Mouse (Mus musculus): ENCODE measurements at regions not wholly inside any gene's neighbourhood (a gene's known extent, or its start where the extent isn't known, plus 50 kb on each side); places are given as distances from the start of the nearest gene placed in this dataset.

DNA sequence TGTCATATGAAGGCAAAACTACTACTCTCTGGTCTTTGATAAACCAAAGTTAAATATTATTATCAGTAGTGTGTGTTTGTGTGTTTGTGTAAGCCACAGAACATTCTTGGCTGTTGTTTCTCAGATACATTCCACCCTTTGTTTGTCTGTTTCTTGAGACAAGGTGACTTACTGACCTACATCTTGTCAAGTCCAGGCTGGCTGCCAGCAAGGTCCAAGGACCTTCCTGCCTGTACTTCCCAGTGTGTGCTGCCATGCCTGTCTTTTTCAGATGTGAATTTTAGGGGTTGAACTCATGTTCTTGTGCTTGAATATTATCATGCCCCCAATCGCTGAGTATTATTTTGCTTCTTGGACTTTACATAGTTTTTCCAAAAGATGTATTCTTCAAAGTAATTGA is 235.5 kb upstream of the Fermt1 start:
- no peaks in the 10 kb centered on the region for H3K36me3 ChIP-seq (ENCODE audit: control insufficient read depth)
- no peaks in the 10 kb centered on the region for H3K27me3 ChIP-seq (ENCODE audit: control insufficient read depth)
- TF ChIP-seq TAL1 (IDR thresholded peaks at IDR 0.05; ENCODE audit: low read length), result no peak
- no peak for TF ChIP-seq GATA1 (IDR thresholded peaks at IDR 0.05; ENCODE audit: low read length)
- H3K9me3 ChIP-seq (ENCODE audit: control insufficient read depth, low read length), result no peaks in the 10 kb centered on the region; the same call in 1 of the 2 replicates
- no peak overlapping the region for H3K4me3 ChIP-seq (replicated peaks)
- H3K4me1 ChIP-seq (ENCODE audit: control insufficient read depth), result no peaks in the 10 kb centered on the region

DNA sequence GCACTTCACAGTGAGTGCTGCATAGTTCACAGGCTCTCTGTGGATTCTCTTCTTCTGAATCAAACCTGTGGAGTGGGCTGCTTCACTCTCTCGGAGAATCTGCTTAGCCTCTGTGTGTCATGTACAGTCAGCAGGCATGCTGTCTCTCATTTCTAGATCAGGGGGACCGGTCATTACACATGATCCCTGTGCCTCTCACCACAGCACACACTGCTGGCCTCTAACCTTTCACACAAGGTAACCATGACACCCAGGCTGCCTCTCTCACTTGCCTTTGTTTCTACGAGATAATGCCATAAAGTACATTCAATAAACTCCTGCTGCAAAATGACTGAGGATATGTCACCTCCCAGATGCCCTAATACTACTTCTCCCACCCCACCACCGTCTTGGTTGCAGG is 237.2 kb upstream of the Fermt1 start:
- Histone ChIP-seq H3K27me3 (ENCODE audit: control insufficient read depth) (no peaks in the 10 kb centered on the region), H3K36me3 (ENCODE audit: control insufficient read depth) (no peaks in the 10 kb centered on the region), H3K4me3 (replicated peaks) (no peak overlapping the region), H3K4me1 (ENCODE audit: control insufficient read depth) (no peaks in the 10 kb centered on the region), H3K9me3 (ENCODE audit: control insufficient read depth, low read length) (no peaks in the 10 kb centered on the region; the same call in 1 of the 2 replicates)
- no peak for TF ChIP-seq GATA1 (IDR thresholded peaks at IDR 0.05; ENCODE audit: low read length)
- TF ChIP-seq TAL1 (IDR thresholded peaks at IDR 0.05; ENCODE audit: low read length), result no peak

DNA sequence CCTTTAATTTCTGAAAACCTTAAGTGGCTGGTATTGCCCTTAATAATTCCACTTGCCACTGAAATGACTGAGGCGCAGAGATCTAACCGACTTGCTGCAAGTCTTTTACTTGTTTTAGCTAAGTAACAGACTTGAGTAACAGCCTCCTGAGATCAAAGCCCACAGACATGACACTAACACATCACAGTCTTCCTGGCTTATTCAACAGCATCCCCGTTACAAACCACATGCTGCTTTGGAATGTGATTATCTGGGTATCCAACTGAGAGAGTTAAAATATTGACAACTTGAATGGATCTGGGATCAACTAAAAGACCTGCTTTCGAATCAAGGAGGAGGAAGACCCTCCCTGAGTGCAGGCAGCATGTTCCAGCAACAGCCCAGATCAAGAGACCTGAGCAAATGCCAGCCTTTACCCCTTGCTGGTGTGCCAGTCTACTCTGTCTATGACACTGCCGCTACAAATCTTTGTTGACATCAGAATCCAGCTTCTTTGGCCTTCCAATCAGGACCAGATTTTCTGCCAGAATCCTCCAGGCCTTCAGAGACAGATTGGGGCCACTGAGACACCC is 258.7 kb upstream of the Fermt1 start:
- no peaks in the 10 kb centered on the region for H3K4me1 ChIP-seq (ENCODE audit: control insufficient read depth)
- no peaks in the 10 kb centered on the region for H3K27me3 ChIP-seq (ENCODE audit: control insufficient read depth)
- no peak overlapping the region for H3K4me3 ChIP-seq (replicated peaks)
- H3K9me3 ChIP-seq (ENCODE audit: control insufficient read depth, low read length), result peaks cover 3% of the 10 kb centered on the region; the same call in 1 of the 2 replicates
- no peaks in the 10 kb centered on the region for H3K36me3 ChIP-seq (ENCODE audit: control insufficient read depth)
- TF ChIP-seq GATA1 (IDR thresholded peaks at IDR 0.05; ENCODE audit: low read length) (no peak), TAL1 (IDR thresholded peaks at IDR 0.05; ENCODE audit: low read length) (no peak)

DNA sequence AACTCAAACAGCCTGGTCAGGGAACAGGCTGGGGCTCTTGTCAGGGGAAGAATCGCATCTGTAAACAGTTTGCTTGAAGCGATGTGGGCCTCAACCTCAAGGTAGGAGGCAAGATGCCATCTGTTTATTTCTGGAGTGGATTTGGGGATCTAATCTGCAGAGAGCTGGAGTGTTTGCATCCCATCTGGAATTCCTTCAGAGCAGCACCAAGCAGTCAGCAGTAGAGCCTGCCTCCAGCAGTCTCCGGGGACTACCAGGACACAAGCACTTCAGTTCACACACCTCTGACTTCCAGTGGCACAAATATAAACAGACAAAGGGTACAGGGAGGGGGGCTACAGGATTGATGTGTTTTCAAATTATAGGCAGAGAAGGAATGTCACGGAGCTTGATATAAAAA is 262.8 kb upstream of the Fermt1 start:
- no peak for TF ChIP-seq TAL1 (IDR thresholded peaks at IDR 0.05; ENCODE audit: low read length)
- no peak for TF ChIP-seq GATA1 (IDR thresholded peaks at IDR 0.05; ENCODE audit: low read length)
- Histone ChIP-seq H3K36me3 (ENCODE audit: control insufficient read depth) (no peaks in the 10 kb centered on the region), H3K4me1 (ENCODE audit: control insufficient read depth) (no peaks in the 10 kb centered on the region), H3K27me3 (ENCODE audit: control insufficient read depth) (no peaks in the 10 kb centered on the region), H3K4me3 (replicated peaks) (no peak overlapping the region), H3K9me3 (ENCODE audit: control insufficient read depth, low read length) (no peaks in the 10 kb centered on the region; the same call in 1 of the 2 replicates)

DNA sequence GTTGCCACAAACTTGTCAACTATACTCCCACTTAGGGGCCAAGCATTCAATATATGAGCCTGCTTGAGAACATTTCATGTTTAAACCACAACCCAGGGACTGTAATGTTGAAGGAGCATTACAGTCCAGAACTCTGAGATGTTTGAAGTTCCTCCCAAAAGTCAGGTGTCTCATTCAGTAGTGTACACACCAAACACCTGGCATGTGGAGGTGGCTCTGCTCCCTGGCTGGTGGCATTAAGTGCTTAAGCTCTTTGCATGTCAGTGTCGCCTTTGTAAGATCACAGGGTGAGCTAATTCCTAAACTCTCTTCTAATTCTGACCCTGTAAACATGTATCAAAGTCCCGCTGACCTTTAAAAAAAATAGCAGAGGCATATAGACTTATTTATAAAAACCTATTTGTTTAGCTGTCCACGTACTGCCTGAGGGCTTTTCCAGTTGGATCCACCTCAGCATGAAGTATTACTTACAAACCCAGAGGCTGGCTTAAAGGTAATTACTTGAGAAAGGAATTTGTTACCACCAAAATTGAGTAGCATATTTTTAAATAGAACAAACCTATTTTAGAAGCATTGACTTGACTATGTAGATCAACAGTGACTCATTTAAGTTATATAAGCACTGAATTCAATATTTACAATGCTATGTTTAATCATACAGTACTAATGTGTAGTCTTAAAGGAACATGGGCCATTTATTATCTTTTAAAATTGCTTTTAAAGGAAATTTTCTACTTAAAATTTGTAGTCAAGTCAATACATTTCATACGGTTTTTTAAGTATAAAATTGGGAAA is 276.3 kb upstream of the Fermt1 start:
- no peaks in the 10 kb centered on the region for H3K27me3 ChIP-seq (ENCODE audit: control insufficient read depth)
- TF ChIP-seq GATA1 (IDR thresholded peaks at IDR 0.05; ENCODE audit: low read length) (no peak), TAL1 (IDR thresholded peaks at IDR 0.05; ENCODE audit: low read length) (no peak)
- H3K36me3 ChIP-seq (ENCODE audit: control insufficient read depth), result no peaks in the 10 kb centered on the region
- no peaks in the 10 kb centered on the region for H3K4me1 ChIP-seq (ENCODE audit: control insufficient read depth)
- H3K9me3 ChIP-seq (ENCODE audit: control insufficient read depth, low read length), result no peaks in the 10 kb centered on the region
- H3K4me3 ChIP-seq (replicated peaks), result no peak overlapping the region

DNA sequence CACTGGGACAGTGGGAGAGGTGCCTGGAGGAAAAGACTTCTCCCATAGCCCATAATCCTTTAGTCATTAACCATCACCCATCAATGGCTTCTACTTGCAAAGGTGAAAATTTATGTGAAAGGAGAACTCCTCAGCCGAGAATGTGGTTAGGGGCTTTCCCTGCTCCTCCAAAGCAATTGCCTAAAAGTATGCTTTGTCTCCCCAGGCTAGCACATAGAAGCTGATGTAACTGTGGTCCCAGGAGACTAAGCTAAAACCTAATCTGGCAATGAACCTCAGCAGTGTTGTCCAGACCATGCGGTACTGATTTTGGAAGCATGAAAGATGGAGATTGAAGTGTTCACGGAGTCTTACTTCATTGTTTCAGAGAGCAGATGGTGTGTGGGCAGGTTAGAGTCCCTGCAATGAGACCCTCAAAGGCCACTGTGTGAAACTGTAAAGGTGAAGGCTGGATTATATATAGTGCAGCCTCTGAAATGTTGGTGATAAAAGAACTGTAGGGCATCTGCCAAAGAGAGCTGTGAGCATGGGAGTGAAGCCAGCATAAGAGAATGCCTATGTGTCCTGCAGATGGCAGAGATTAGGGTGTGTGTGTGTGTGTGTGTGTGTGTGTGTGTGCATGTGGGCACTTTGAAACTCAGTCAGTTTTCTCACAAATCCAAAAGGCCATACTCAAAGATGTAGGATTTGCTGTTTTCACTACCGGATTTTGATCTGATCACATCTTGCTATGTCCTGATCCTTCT is 289.6 kb upstream of the Fermt1 start:
- Histone ChIP-seq H3K36me3 (ENCODE audit: control insufficient read depth) (no peaks in the 10 kb centered on the region), H3K9me3 (ENCODE audit: control insufficient read depth, low read length) (no peaks in the 10 kb centered on the region; the same call in 1 of the 2 replicates), H3K4me1 (ENCODE audit: control insufficient read depth) (no peaks in the 10 kb centered on the region), H3K27me3 (ENCODE audit: control insufficient read depth) (no peaks in the 10 kb centered on the region), H3K4me3 (replicated peaks) (no peak overlapping the region)
- TF ChIP-seq GATA1 (IDR thresholded peaks at IDR 0.05; ENCODE audit: low read length) (no peak), TAL1 (IDR thresholded peaks at IDR 0.05; ENCODE audit: low read length) (no peak)

DNA sequence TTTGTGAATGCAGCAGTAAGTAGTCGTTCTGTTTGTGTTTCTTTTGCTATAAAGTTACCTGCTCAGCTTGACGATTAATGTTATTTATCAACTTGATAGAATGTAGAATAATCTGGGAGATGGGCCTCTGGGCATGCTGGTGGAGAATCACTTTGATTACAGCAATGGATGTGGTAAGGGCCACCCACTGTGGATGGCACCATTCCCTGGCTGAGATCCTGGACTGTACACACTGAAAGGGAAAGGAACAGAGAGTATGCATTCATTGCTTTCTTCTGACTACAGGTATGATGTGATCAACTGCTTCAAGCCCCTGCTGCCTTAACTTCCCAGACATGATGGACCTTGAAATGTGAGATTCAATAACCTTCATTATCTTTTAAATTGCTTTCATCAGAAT is 299.8 kb upstream of the Bmp2 start:
- Histone ChIP-seq H3K4me1 (ENCODE audit: control insufficient read depth) (no peaks in the 10 kb centered on the region), H3K36me3 (ENCODE audit: control insufficient read depth) (no peaks in the 10 kb centered on the region), H3K27me3 (ENCODE audit: control insufficient read depth) (no peaks in the 10 kb centered on the region), H3K9me3 (ENCODE audit: control insufficient read depth, low read length) (no peaks in the 10 kb centered on the region), H3K4me3 (replicated peaks) (no peak overlapping the region)
- TF ChIP-seq GATA1 (IDR thresholded peaks at IDR 0.05; ENCODE audit: low read length) (no peak), TAL1 (IDR thresholded peaks at IDR 0.05; ENCODE audit: low read length) (no peak)

DNA sequence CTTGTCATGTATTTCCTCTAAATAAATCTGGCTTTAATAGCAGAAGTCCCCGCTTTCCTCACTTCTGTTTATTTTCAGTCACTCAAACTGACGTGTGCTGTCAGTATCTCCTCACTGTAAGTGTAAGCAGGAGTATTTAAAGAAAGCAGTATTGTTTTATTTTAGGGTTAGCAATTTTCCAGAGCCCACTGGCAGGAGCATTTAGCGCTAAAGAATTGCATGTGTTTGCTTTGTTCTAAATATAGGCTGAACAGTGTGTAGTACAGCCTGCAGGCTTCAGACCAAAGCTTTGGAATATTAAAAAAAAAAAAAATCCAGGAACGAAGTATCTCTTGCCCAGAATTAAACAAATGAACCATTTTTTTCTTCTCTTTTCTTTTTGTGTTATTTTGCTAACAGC is 277.5 kb upstream of the Bmp2 start:
- TF ChIP-seq TAL1 (IDR thresholded peaks at IDR 0.05; ENCODE audit: low read length) (no peak), GATA1 (IDR thresholded peaks at IDR 0.05; ENCODE audit: low read length) (no peak)
- no peak overlapping the region for H3K4me3 ChIP-seq (replicated peaks)

DNA sequence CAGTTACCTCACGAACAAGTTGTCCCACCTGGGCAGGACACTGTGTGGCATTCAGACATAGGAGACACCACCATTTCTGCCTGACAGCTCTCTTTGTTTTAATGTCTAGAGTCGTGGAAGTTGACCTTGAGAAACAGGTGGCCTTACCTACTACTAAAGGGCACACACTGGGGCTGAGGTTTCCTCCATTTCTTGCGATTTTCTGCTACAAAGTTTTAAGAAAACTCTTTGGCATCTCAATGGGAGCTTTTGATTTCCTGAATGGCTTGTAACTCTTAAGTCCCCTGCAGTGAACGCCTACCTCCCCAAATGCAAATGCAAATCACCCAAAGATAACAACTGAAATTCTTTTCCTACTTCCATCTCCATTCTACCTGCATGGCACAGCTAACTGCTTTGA is 273.4 kb upstream of the Bmp2 start:
- Histone ChIP-seq H3K9me3 (ENCODE audit: control insufficient read depth, low read length) (peaks cover 2% of the 10 kb centered on the region; the same call in 1 of the 2 replicates), H3K27me3 (ENCODE audit: control insufficient read depth) (no peaks in the 10 kb centered on the region), H3K36me3 (ENCODE audit: control insufficient read depth) (no peaks in the 10 kb centered on the region), H3K4me3 (replicated peaks) (no peak overlapping the region), H3K4me1 (ENCODE audit: control insufficient read depth) (no peaks in the 10 kb centered on the region)
- TF ChIP-seq GATA1 (IDR thresholded peaks at IDR 0.05; ENCODE audit: low read length) (no peak), TAL1 (IDR thresholded peaks at IDR 0.05; ENCODE audit: low read length) (no peak)

More for the DNA sequence above, 277.5 kb upstream of the Bmp2 start:
- no peaks in the 10 kb centered on the region for H3K36me3 ChIP-seq (ENCODE audit: control insufficient read depth)
- H3K9me3 ChIP-seq (ENCODE audit: control insufficient read depth, low read length), result no peaks in the 10 kb centered on the region
- no peaks in the 10 kb centered on the region for H3K4me1 ChIP-seq (ENCODE audit: control insufficient read depth)
- H3K27me3 ChIP-seq (ENCODE audit: control insufficient read depth), result no peaks in the 10 kb centered on the region

All from erythroblast, embryonic 14.5 days (primary cell).